Mouse (Mus musculus) intestine, embryonic 14.5 days (tissue): ENCODE data around the gene Tmem98. TPM values are rescaled to one million over a fixed set of nuclear protein-coding genes. Genes with fewer than 3 reads are reported as not detected.

ENCODE experiments used
- ATAC-seq: fragments of 200-750 bp; cut with Nextera tagmentation; replicated peaks from 2 replicates; pipeline ENCODE4 v1.8.0; 2017; ENCODE audit warnings: low read depth, moderate number of reproducible peaks, moderate TSS enrichment, moderate library complexity; ENCODE audit not compliant: low FRiP score, low TSS enrichment
- DNase-seq: peaks from one replicate; pipeline ENCODE4 v3.0.0-alpha.2; 2018; ENCODE audit warnings: low spot score
- H3K27ac ChIP-seq: fragments of 300-500 bp; sonication (generic); 2 replicates; pipeline ENCODE4 v1.5.1; 2014; ENCODE audit warnings: low read depth, mild to moderate bottlenecking, control low read depth
- H3K27me3 ChIP-seq: fragments of 300-500 bp; sonication (generic); replicated peaks from 2 replicates; pipeline ENCODE4 v1.6.1; 2014; ENCODE audit warnings: low read length, control low read depth; ENCODE audit not compliant: control insufficient read depth, insufficient read depth
- H3K36me3 ChIP-seq: fragments of 300-500 bp; sonication (generic); 2 replicates; pipeline ENCODE4 v1.6.1; 2014; ENCODE audit warnings: low read length, control low read depth; ENCODE audit not compliant: control insufficient read depth, insufficient read depth
- H3K4me1 ChIP-seq: fragments of 300-500 bp; sonication (generic); replicated peaks from 2 replicates; pipeline ENCODE4 v1.6.1; 2014; ENCODE audit warnings: low read length, control low read depth, mixed read lengths; ENCODE audit not compliant: control insufficient read depth, insufficient read depth
- H3K4me2 ChIP-seq: fragments of 300-500 bp; sonication (generic); 2 replicates; pipeline ENCODE4 v1.6.1; 2014; ENCODE audit warnings: low read length
- H3K4me3 ChIP-seq: fragments of 300-500 bp; sonication (generic); 2 replicates; pipeline ENCODE4 v1.5.1; 2014; ENCODE audit warnings: low read depth, low read length, control low read depth, mixed read lengths
- H3K9ac ChIP-seq: fragments of 300-500 bp; sonication (generic); 2 replicates; pipeline ENCODE4 v1.6.1; 2014; ENCODE audit warnings: mild to moderate bottlenecking, low read length
- H3K9me3 ChIP-seq: fragments of 300-500 bp; sonication (generic); 2 replicates; pipeline ENCODE4 v1.6.1; 2016; ENCODE audit warnings: low read length, control low read depth; ENCODE audit not compliant: control insufficient read depth
- WGBS: fragments of 180-500 bp; shearing (Covaris S2); extraction: QIAGEN DNeasy Blood & Tissue Kit; methylation state at CpG from one replicate; pipeline ENCODE4 v1.1.7; 2014; 5-methylcytosine and 5-hydroxymethylcytosine counted together
- polyA plus RNA-seq: library from polyadenylated mRNA; unstranded; fragments of >200 nt; fragmentation: Nextera tagmentation; extraction: Ambion mirVana; gene quantifications from 2 replicates; pipeline ENCODE4 v1.2.1, GENCODE M21; 2014

Gene Tmem98
- polyA plus RNA-seq, 1 experiment from 2014 or later, result 180 TPM

- Histone ChIP-seq H3K27ac (no peak overlapping the region), H3K27me3 (no peaks in the 10 kb centered on the region), H3K4me1 (no peaks in the 10 kb centered on the region), H3K36me3 (no peaks in the 10 kb centered on the region), H3K4me2 (no peak overlapping the region), H3K9ac (no peak overlapping the region), H3K9me3 (no peaks in the 10 kb centered on the region), H3K4me3 (no peak overlapping the region)
- DNase-seq, result peak; percentile 55
- no peak for ATAC-seq
- 34% methylated on average over 3 of the region's 3 CpGs for WGBS
These were observed 10.0 kb upstream of the Tmem98 start for GRCm38 (mm10) chr11:80799979-80800378.

GRCm38 (mm10) chr11:80802706-80803105 is 7.3 kb upstream of the Tmem98 start:
- Histone ChIP-seq H3K4me3 (no peak overlapping the region), H3K4me1 (no peaks in the 10 kb centered on the region), H3K4me2 (no peak overlapping the region), H3K36me3 (no peaks in the 10 kb centered on the region), H3K27me3 (no peaks in the 10 kb centered on the region), H3K9ac (no peak overlapping the region), H3K9me3 (no peaks in the 10 kb centered on the region), H3K27ac (peak overlapping the region; percentile 51; the same call in 1 of the 2 replicates)
- ATAC-seq (peak; percentile 85; the same call in 1 of the 2 replicates), DNase-seq (peak; percentile 63)
- 31% methylated on average over 3 of the region's 3 CpGs for WGBS

GRCm38 (mm10) chr11:80808551-80809070 is 1.4 kb upstream of the Tmem98 start:
- H3K4me1 ChIP-seq, result peaks cover 14% of the 10 kb centered on the region
- 42% methylated on average over 6 of the region's 6 CpGs for WGBS
- H3K4me2 ChIP-seq, result no peak overlapping the region
- H3K4me3 ChIP-seq, result no peak overlapping the region
- H3K9ac ChIP-seq, result no peak overlapping the region
- H3K27me3 ChIP-seq, result no peaks in the 10 kb centered on the region
- ATAC-seq, result peak; percentile 70
- no peaks in the 10 kb centered on the region for H3K9me3 ChIP-seq
- H3K36me3 ChIP-seq, result peaks cover 12% of the 10 kb centered on the region
- H3K27ac ChIP-seq, result peak overlapping the region; percentile 24; the same call in 1 of the 2 replicates
- DNase-seq, result no peak

- Histone ChIP-seq H3K9me3 (no peaks in the 10 kb centered on the region), H3K9ac (peak overlapping the region; percentile 77), H3K36me3 (peaks cover 22% of the 10 kb centered on the region), H3K4me2 (peak overlapping the region; percentile 75), H3K27ac (peak overlapping the region; percentile 87), H3K27me3 (no peaks in the 10 kb centered on the region), H3K4me1 (peaks cover 14% of the 10 kb centered on the region), H3K4me3 (peak overlapping the region; percentile 57)
- ATAC-seq (peak; percentile 18; the same call in 1 of the 2 replicates), DNase-seq (no peak)
- WGBS, result 20% methylated on average over 6 of the region's 6 CpGs
These were observed 346 bp upstream of the Tmem98 start for GRCm38 (mm10) chr11:80809666-80809992.

- ATAC-seq (no peak), DNase-seq (no peak)
- peaks cover 37% of the 10 kb centered on the region for H3K36me3 ChIP-seq
- H3K9ac ChIP-seq, result peak overlapping the region; percentile 77
- no peaks in the 10 kb centered on the region for H3K27me3 ChIP-seq
- H3K4me3 ChIP-seq, result peak overlapping the region; percentile 57
- WGBS, result 7% methylated on average over 5 of the region's 5 CpGs
- peak overlapping the region; percentile 75 for H3K4me2 ChIP-seq
- H3K27ac ChIP-seq, result peak overlapping the region; percentile 87
- H3K4me1 ChIP-seq, result peaks cover 14% of the 10 kb centered on the region
- no peaks in the 10 kb centered on the region for H3K9me3 ChIP-seq
These were observed 1.2 kb downstream of the Tmem98 start for GRCm38 (mm10) chr11:80811156-80811555.

- ATAC-seq (no peak), DNase-seq (no peak)
- WGBS, result 81% methylated on average over 7 of the region's 7 CpGs
- Histone ChIP-seq H3K9me3 (no peaks in the 10 kb centered on the region), H3K27ac (no peak overlapping the region), H3K4me3 (no peak overlapping the region), H3K9ac (no peak overlapping the region), H3K36me3 (peaks cover 67% of the 10 kb centered on the region), H3K4me1 (peaks cover 24% of the 10 kb centered on the region), H3K4me2 (no peak overlapping the region), H3K27me3 (no peaks in the 10 kb centered on the region)
These were observed 5.4 kb downstream of the Tmem98 start for GRCm38 (mm10) chr11:80815354-80815753.

GRCm38 (mm10) chr11:80818060-80818697 is 8.2 kb downstream of the Tmem98 start:
- no peak overlapping the region for H3K4me2 ChIP-seq
- 17% methylated on average over 11 of the region's 11 CpGs for WGBS
- no peaks in the 10 kb centered on the region for H3K27me3 ChIP-seq
- H3K9me3 ChIP-seq, result no peaks in the 10 kb centered on the region
- peaks cover 16% of the 10 kb centered on the region for H3K4me1 ChIP-seq
- DNase-seq (peak; percentile 90), ATAC-seq (peak; percentile 41)
- H3K36me3 ChIP-seq, result peaks cover 74% of the 10 kb centered on the region
- peak overlapping the region; percentile 33; the same call in 1 of the 2 replicates for H3K27ac ChIP-seq
- H3K4me3 ChIP-seq, result no peak overlapping the region
- no peak overlapping the region for H3K9ac ChIP-seq

- Histone ChIP-seq H3K9me3 (no peaks in the 10 kb centered on the region), H3K4me3 (no peak overlapping the region), H3K9ac (no peak overlapping the region), H3K27ac (peak overlapping the region; percentile 29; the same call in 1 of the 2 replicates), H3K27me3 (no peaks in the 10 kb centered on the region), H3K4me1 (peaks cover 16% of the 10 kb centered on the region), H3K4me2 (no peak overlapping the region), H3K36me3 (peaks cover 59% of the 10 kb centered on the region)
- 71% methylated on average over 3 of the region's 3 CpGs for WGBS
- peak; percentile 68 for DNase-seq
- peak; percentile 87 for ATAC-seq
These were observed 10.1 kb downstream of the Tmem98 start for GRCm38 (mm10) chr11:80820085-80820484.

GRCm38 (mm10) chr11:80821296-80821695 is 11.3 kb downstream of the Tmem98 start:
- H3K4me1 ChIP-seq, result peaks cover 16% of the 10 kb centered on the region
- 54% methylated on average over 14 of the region's 14 CpGs for WGBS
- no peak overlapping the region for H3K27ac ChIP-seq
- no peak overlapping the region for H3K9ac ChIP-seq
- H3K36me3 ChIP-seq, result peaks cover 47% of the 10 kb centered on the region
- no peak for DNase-seq
- no peaks in the 10 kb centered on the region for H3K27me3 ChIP-seq
- no peaks in the 10 kb centered on the region for H3K9me3 ChIP-seq
- no peak overlapping the region for H3K4me3 ChIP-seq
- ATAC-seq, result no peak
- H3K4me2 ChIP-seq, result no peak overlapping the region
